Mouse (Mus musculus): ENCODE data around the gene Tmem88b. TPM values are rescaled to one million over a fixed set of nuclear protein-coding genes. Genes with fewer than 3 reads are reported as not detected.

The Tmem88b gene
- not detected for polyA plus RNA-seq (2017; shearing (Covaris generic))

GRCm38 (mm10) chr4:155785819-155786218 is at the start of gene Tmem88b:
Tmem88b (minus strand) TSS chr4:155785874.

DNA sequence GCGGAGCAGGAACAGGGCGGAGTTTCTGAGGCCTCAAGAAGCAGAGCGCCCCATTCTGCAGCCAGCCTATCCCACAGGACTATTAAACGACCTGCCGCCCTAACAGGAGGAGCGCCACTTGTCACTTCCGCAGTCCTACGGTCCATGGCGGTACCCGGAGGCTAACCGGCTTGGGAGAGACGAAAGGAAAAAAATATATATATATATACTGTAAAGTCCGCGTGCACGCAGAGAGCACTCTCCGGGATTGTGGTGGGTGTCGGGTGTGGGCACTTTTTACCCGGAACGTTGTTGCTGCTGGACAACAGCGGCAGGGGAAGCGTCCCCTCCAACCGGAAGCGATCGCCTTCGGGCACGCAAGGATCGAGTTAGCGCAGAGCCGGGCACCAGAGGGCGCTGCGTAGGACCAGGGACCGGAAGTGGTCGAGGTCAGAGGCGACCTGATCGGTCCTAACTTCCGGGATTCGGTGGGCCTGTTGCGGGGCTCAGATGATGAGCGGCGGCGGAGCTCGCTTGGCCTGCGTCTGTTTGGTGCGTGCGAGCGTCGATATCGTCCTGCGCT is 45.6 kb upstream of the Tmem88b start, which contains the start of gene Aurkaip1:
TSS of gene Aurkaip1 (plus strand) at position 68 of the 562 bp plus-strand sequence.

GRCm38 (mm10) chr4:155811929-155812664 is 26.4 kb upstream of the Tmem88b start, which contains the start of gene Ccnl2:
Ccnl2 (plus strand) TSS chr4:155812489.

DNA sequence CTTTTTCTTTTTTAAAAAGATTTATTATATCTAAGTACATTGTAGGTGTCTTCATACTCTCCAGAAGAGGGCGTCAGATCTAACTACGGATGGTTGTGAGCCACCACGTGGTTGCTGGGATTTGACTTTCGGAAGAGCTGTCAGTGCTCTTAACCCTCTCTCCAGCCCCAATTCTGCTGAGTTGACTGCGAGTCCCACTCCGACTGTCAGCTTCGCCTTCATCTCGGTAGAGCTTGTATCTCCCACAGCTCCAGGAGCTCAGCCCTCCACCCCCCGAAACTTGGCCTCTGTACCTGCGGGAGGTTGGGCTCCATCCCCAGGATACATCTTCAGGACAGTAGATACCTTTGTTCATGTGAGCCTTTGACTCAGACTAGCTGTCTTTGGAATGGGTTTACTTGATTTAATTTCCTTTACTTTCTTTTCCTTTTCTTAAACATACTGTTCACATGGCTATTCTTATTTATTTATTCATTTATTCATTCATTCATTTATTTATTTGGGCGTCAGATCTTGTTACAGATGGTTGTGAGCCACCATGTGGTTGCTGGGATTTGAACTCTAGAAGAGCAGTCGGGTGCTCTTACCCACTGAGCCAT is 17.2 kb upstream of the Tmem88b start, which contains the start of gene Mrpl20:
TSS of gene Mrpl20 (plus strand) at position 138 of the 599 bp plus-strand sequence.

GRCm38 (mm10) chr4:155790021-155790489 is 4.4 kb upstream of the Tmem88b start, which contains the start of gene Ankrd65:
Ankrd65 (plus strand) TSS chr4:155790439.

GRCm38 (mm10) chr4:155774280-155774754 is 11.4 kb downstream of the Tmem88b start, which contains the start of gene Vwa1:
Vwa1 (minus strand) TSS chr4:155774698.

DNA sequence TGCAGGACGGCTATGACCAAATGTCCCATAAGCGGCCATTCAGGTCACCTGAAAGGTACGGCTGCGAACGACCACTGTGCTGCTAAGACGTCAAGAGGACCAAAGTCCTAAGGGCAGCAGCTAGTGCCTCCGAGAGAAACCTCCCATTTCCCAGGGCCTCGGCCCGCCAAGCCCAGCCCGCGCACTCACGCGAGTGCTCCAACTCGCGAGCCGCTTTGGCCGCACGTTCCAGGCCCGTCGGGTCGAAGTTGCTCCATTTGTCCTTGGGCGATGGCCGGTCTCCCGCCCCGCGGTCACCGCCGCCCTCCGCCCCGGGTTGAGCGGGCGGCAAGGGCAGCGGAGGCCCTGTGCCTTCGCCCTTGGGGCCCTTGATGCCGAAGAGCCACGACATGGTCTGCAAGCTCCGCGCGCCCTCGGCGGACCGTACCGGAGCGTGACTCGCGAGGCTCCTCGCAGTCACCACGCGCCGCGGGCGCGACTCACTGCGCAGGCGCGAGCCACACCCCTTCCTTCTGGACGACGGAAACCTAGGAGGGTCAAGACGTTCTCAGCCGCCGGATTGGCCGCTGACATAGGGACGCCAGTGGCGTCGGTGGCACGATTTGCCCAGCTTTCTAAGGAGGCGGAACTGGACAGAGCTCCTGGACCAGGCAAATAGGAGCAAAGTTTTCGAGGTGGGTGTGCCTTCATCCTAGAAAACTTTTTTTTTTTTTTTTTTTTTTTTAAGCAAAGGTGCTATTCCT is 24.9 kb downstream of the Tmem88b start, which contains the start of gene Atad3a:
TSS of gene Atad3a (minus strand) at position 481 of the 743 bp plus-strand sequence.

GRCm38 (mm10) chr4:155734350-155734941 is 51.2 kb downstream of the Tmem88b start, which contains the start of gene Tmem240:
Tmem240 (plus strand) TSS chr4:155734800.

Other genes starting within 250 kb of the Tmem88b start
- gene Nadk, start 223.5 kb downstream of the Tmem88b start, polyA plus RNA-seq (2017; shearing (Covaris generic)), result 98.5 TPM
- 25.6 TPM for gene Slc35e2, start 184.5 kb downstream of the Tmem88b start, polyA plus RNA-seq (2017; shearing (Covaris generic))
- 793 TPM for gene Cdk11b, start 161.0 kb downstream of the Tmem88b start, polyA plus RNA-seq (2017; shearing (Covaris generic))
- gene Gm10563, start 140.5 kb downstream of the Tmem88b start, polyA plus RNA-seq (2017; shearing (Covaris generic)), result not detected
- not detected for gene Mmp23, start 132.5 kb downstream of the Tmem88b start, polyA plus RNA-seq (2017; shearing (Covaris generic))
- 48.6 TPM for gene Mib2, start 116.7 kb downstream of the Tmem88b start, polyA plus RNA-seq (2017; shearing (Covaris generic))
- gene Fndc10, start 91.5 kb downstream of the Tmem88b start, polyA plus RNA-seq (2017; shearing (Covaris generic)), result 11.6 TPM
- 83.3 TPM for gene Ssu72, start 81.1 kb downstream of the Tmem88b start, polyA plus RNA-seq (2017; shearing (Covaris generic))
- gene Tmem240, start 51.1 kb downstream of the Tmem88b start, polyA plus RNA-seq (2017; shearing (Covaris generic)), result 0.11 TPM
- gene Atad3a, start 24.8 kb downstream of the Tmem88b start, polyA plus RNA-seq (2017; shearing (Covaris generic)), result 69.8 TPM
- gene Vwa1, start 11.2 kb downstream of the Tmem88b start, polyA plus RNA-seq (2017; shearing (Covaris generic)), result 0.14 TPM
- gene Ankrd65, start 4.6 kb upstream of the Tmem88b start, polyA plus RNA-seq (2017; shearing (Covaris generic)), result not detected
- 52.7 TPM for gene Mrpl20, start 17.0 kb upstream of the Tmem88b start, polyA plus RNA-seq (2017; shearing (Covaris generic))
- 336 TPM for gene Ccnl2, start 26.6 kb upstream of the Tmem88b start, polyA plus RNA-seq (2017; shearing (Covaris generic))
- gene Aurkaip1, start 45.4 kb upstream of the Tmem88b start, polyA plus RNA-seq (2017; shearing (Covaris generic)), result 103 TPM
- gene Mxra8, start 53.8 kb upstream of the Tmem88b start, polyA plus RNA-seq (2017; shearing (Covaris generic)), result 1.7 TPM
- gene Dvl1, start 61.5 kb upstream of the Tmem88b start, polyA plus RNA-seq (2017; shearing (Covaris generic)), result 78.2 TPM
- 0.66 TPM for gene Tas1r3, start 77.5 kb upstream of the Tmem88b start, polyA plus RNA-seq (2017; shearing (Covaris generic))
- 4.3 TPM for gene Cptp, start 83.6 kb upstream of the Tmem88b start, polyA plus RNA-seq (2017; shearing (Covaris generic))
- 58.5 TPM for gene Ints11, start 83.7 kb upstream of the Tmem88b start, polyA plus RNA-seq (2017; shearing (Covaris generic))
- 29.1 TPM for gene Pusl1, start 105.9 kb upstream of the Tmem88b start, polyA plus RNA-seq (2017; shearing (Covaris generic))
- gene Acap3, start 105.9 kb upstream of the Tmem88b start, polyA plus RNA-seq (2017; shearing (Covaris generic)), result 29.0 TPM
- gene Ube2j2, start 158.0 kb upstream of the Tmem88b start, polyA plus RNA-seq (2017; shearing (Covaris generic)), result 163 TPM
- 4.2 TPM for gene C1qtnf12, start 176.4 kb upstream of the Tmem88b start, polyA plus RNA-seq (2017; shearing (Covaris generic))
- 7.5 TPM for gene B3galt6, start 206.8 kb upstream of the Tmem88b start, polyA plus RNA-seq (2017; shearing (Covaris generic))
- gene Sdf4, start 207.0 kb upstream of the Tmem88b start, polyA plus RNA-seq (2017; shearing (Covaris generic)), result 443 TPM
- 675 TPM for gene Tnfrsf4, start 228.0 kb upstream of the Tmem88b start, polyA plus RNA-seq (2017; shearing (Covaris generic))
- gene Tnfrsf18, start 240.3 kb upstream of the Tmem88b start, polyA plus RNA-seq (2017; shearing (Covaris generic)), result 435 TPM